Mouse (Mus musculus): ENCODE results near the gene Bcat1.

- TF ChIP-seq CTCF (IDR thresholded peaks at IDR 0.05; ENCODE audit: borderline replicate concordance, control insufficient read depth, extremely low read depth, insufficient read depth, low read length, poor library complexity) (no peak), POLR2A (IDR thresholded peaks at IDR 0.05; ENCODE audit: control insufficient read depth, extremely low read depth, insufficient read depth, low read length, poor library complexity) (no peak)
Measured at GRCm38 (mm10) chr6:145016639-145017038, 59.3 kb downstream of the Bcat1 start.
